Mouse (Mus musculus) CH12.LX (cell line): ENCODE data around the gene Trim7.

ENCODE experiments used
- CTCF ChIP-seq, 2 experiments: IDR thresholded peaks in 1 of 2; conservative IDR thresholded peaks in 1 of 2; 2 replicates each; pipeline ENCODE4 v1.5.1; 2011 to 2012; ENCODE audit warnings: low read depth in 2 of 2, low read length in 2 of 2, improper control_type of control experiment in 1 of 2, inconsistent platforms in 1 of 2, mild to moderate bottlenecking in 1 of 2, moderate library complexity in 1 of 2
- EP300 ChIP-seq: IDR thresholded peaks from 2 replicates; pipeline ENCODE4 v1.6.1; 2011; ENCODE audit warnings: low read length, improper control_type of control experiment
- ETS1 ChIP-seq: conservative IDR thresholded peaks from 2 replicates; pipeline ENCODE4 v1.6.1; 2012; ENCODE audit warnings: low read depth, mild to moderate bottlenecking, inconsistent platforms, low read length, improper control_type of control experiment, moderate library complexity
- MAX ChIP-seq: IDR thresholded peaks from 2 replicates; pipeline ENCODE4 v1.6.1; 2011; ENCODE audit warnings: low read length, improper control_type of control experiment
- USF1 ChIP-seq: IDR thresholded peaks from 2 replicates; pipeline ENCODE4 v1.6.1; 2014; ENCODE audit warnings: low read depth, mild to moderate bottlenecking, inconsistent platforms, low read length, improper control_type of control experiment
- ZC3H11A ChIP-seq: IDR thresholded peaks from 2 replicates; pipeline ENCODE4 v1.6.1; 2012; ENCODE audit warnings: low read depth, mild to moderate bottlenecking, inconsistent platforms, low read length, improper control_type of control experiment
- ZMIZ1 ChIP-seq: IDR thresholded peaks from 2 replicates; pipeline ENCODE4 v1.6.1; 2012; ENCODE audit warnings: low read depth, mild to moderate bottlenecking, inconsistent platforms, low read length, improper control_type of control experiment

GRCm38 (mm10) chr11:48817794-48818193, 8.1 kb upstream of the Trim7 start:
- TF ChIP-seq ETS1 (no peak), EP300 (no peak), ZC3H11A (no peak), ZMIZ1 (no peak), CTCF (conservative IDR thresholded peaks at IDR 0.05 in 1 of 2, IDR thresholded peaks at IDR 0.05 in 1 of 2; ENCODE audit: low read depth in 2 of 2, low read length in 2 of 2) (no peak), USF1 (no peak), MAX (no peak)
